Mouse (Mus musculus) brain, adult 2 months (tissue): ENCODE results near the gene Alg13.

ENCODE experiments used
- DNase-seq: peaks from one replicate; pipeline ENCODE4 v3.0.0; 2011; ENCODE audit warnings: low read depth, low spot score

Gene Alg13

GRCm38 (mm10) chrX:144317548-144318163 is at the start of gene Alg13:
Gene Alg13 (plus strand): TSS chrX:144317804.
- DNase-seq: peak; percentile 91

- no peak for DNase-seq
Measured at GRCm38 (mm10) chrX:144268606-144269005, 49.0 kb upstream of the Alg13 start.

- DNase-seq: peak; percentile 52
Measured at GRCm38 (mm10) chrX:144301476-144301875, 16.1 kb upstream of the Alg13 start.

GRCm38 (mm10) chrX:144305659-144306058 is 11.9 kb upstream of the Alg13 start:
- DNase-seq: no peak

GRCm38 (mm10) chrX:144314041-144314440 is 3.6 kb upstream of the Alg13 start:
- DNase-seq: no peak

- DNase-seq: no peak
Measured at GRCm38 (mm10) chrX:144315028-144315427, 2.6 kb upstream of the Alg13 start.

GRCm38 (mm10) chrX:144316004-144316403 is 1.6 kb upstream of the Alg13 start:
- no peak for DNase-seq

- DNase-seq: peak; percentile 18
Measured at GRCm38 (mm10) chrX:144318164-144318979, 768 bp downstream of the Alg13 start.

- DNase-seq: peak; percentile 2
Measured at GRCm38 (mm10) chrX:144319366-144319765, 1.8 kb downstream of the Alg13 start.

GRCm38 (mm10) chrX:144325375-144325774 is 7.8 kb downstream of the Alg13 start:
- DNase-seq: no peak

GRCm38 (mm10) chrX:144335332-144336015 is 17.9 kb downstream of the Alg13 start:
- no peak for DNase-seq

GRCm38 (mm10) chrX:144337938-144338337 is 20.3 kb downstream of the Alg13 start:
- no peak for DNase-seq

- no peak for DNase-seq
Measured at GRCm38 (mm10) chrX:144338355-144338754, 20.8 kb downstream of the Alg13 start.

GRCm38 (mm10) chrX:144374196-144374595 is 56.6 kb downstream of the Alg13 start:
- DNase-seq: peak; percentile 3

- peak; percentile 72 for DNase-seq
Measured at GRCm38 (mm10) chrX:144403526-144403925, 85.9 kb downstream of the Alg13 start.

- no peak for DNase-seq
Measured at GRCm38 (mm10) chrX:144408036-144408435, 90.4 kb downstream of the Alg13 start.

- DNase-seq: peak; percentile 38
Measured at GRCm38 (mm10) chrX:144420259-144420658, 102.7 kb downstream of the Alg13 start.

GRCm38 (mm10) chrX:144421091-144421490 is 103.5 kb downstream of the Alg13 start:
- DNase-seq: peak; percentile 39

- no peak for DNase-seq
Measured at GRCm38 (mm10) chrX:144423848-144424247, 106.2 kb downstream of the Alg13 start.
